Comparison of ENCODE assay signal across 12 mouse cellular contexts in genomic region chr5:4499036-4499435, GRCm38 (mm10).
DNase-seq lines count a peak whose midpoint lies in the region; ATAC-seq lines count a peak whose summit lies in the region.
"Had no signal": no experiment of that assay in that cellular context is flagged by ENCODE, and none has a peak within 500 bp of the region (broad histone marks: within the 10 kb centered on the region; RNA-seq: fewer than 3 reads in every experiment).

No protein-coding gene starts in this region.

- no peaks in the 10 kb centered on the region for H3K36me3 ChIP-seq in forebrain, embryonic 10.5 days (replicated peaks)
- H3K36me3 ChIP-seq in forebrain, embryonic 15.5 days = no peaks in the 10 kb centered on the region
- no peaks in the 10 kb centered on the region for H3K36me3 ChIP-seq in kidney, embryonic 15.5 days
- no peaks in the 10 kb centered on the region for H3K36me3 ChIP-seq in heart, embryonic 12.5 days
- H3K36me3 ChIP-seq: limb, embryonic 12.5 days had no signal

- H3K4me2 ChIP-seq in forebrain, embryonic 15.5 days (replicated peaks) = no peak overlapping the region
- H3K4me2 ChIP-seq in kidney, embryonic 15.5 days = peak overlapping the region; percentile 21; the same call in 1 of the 2 replicates
- H3K4me2 ChIP-seq in heart, embryonic 12.5 days = peak overlapping the region; percentile 29
- H3K4me2 ChIP-seq: limb, embryonic 12.5 days had no signal

- peak; percentile 26 for DNase-seq in forebrain, embryonic 10.5 days (ENCODE audit: extremely low spot score, low spot score)
- no peak for DNase-seq in kidney, postnatal 4 days
- DNase-seq in Muller cell, postnatal 12 days (ENCODE audit: inconsistent ontology term) = peak; percentile 81
- DNase-seq in thymus, adult 18-20 months = no peak
- DNase-seq: adrenal gland, adult 8-10 months had no signal

- H3K9me3 ChIP-seq in forebrain, embryonic 10.5 days = no peaks in the 10 kb centered on the region
- no peaks in the 10 kb centered on the region for H3K9me3 ChIP-seq in forebrain, embryonic 15.5 days
- H3K9me3 ChIP-seq in kidney, embryonic 15.5 days (replicated peaks) = no peaks in the 10 kb centered on the region
- no peaks in the 10 kb centered on the region for H3K9me3 ChIP-seq in heart, embryonic 12.5 days (replicated peaks)
- H3K9me3 ChIP-seq: limb, embryonic 12.5 days had no signal

- H3K27ac ChIP-seq in forebrain, embryonic 10.5 days = peak overlapping the region; percentile 64
- H3K27ac ChIP-seq in forebrain, embryonic 15.5 days (replicated peaks) = no peak overlapping the region
- H3K27ac ChIP-seq in kidney, embryonic 15.5 days = peak overlapping the region; percentile 27; the same call in 1 of the 2 replicates
- H3K27ac ChIP-seq in heart, embryonic 12.5 days (ENCODE audit: poor library complexity, severe bottlenecking) = 0 out of 2 replicates have a peak overlapping the region, but pooled peaks have one; percentile 28
- H3K27ac ChIP-seq: limb, embryonic 12.5 days had no signal

- no peak for ATAC-seq in forebrain, embryonic 15.5 days (replicated peaks)
- ATAC-seq in kidney, embryonic 15.5 days (replicated peaks; ENCODE audit: low FRiP score) = no peak
- no peak for ATAC-seq in heart, embryonic 12.5 days (ENCODE audit: insufficient number of reproducible peaks, low FRiP score)
- no peak for ATAC-seq in megakaryocyte-erythroid progenitor cell, adult 5-6 weeks (replicated peaks; ENCODE audit: low FRiP score, low TSS enrichment, poor library complexity, severe bottlenecking)
- ATAC-seq: inflammation-experienced regulatory T-cells, adult 6 months; lung, postnatal 0 days had no signal

- H3K9ac ChIP-seq in forebrain, embryonic 15.5 days (replicated peaks) = no peak overlapping the region
- no peak overlapping the region for H3K9ac ChIP-seq in kidney, embryonic 15.5 days
- no peak overlapping the region for H3K9ac ChIP-seq in heart, embryonic 12.5 days
- H3K9ac ChIP-seq: limb, embryonic 12.5 days had no signal

- H3K4me1 ChIP-seq in forebrain, embryonic 10.5 days = peaks cover 49% of the 10 kb centered on the region
- peaks cover 25% of the 10 kb centered on the region for H3K4me1 ChIP-seq in forebrain, embryonic 15.5 days
- H3K4me1 ChIP-seq in kidney, embryonic 15.5 days = peaks cover 36% of the 10 kb centered on the region
- peaks cover 33% of the 10 kb centered on the region for H3K4me1 ChIP-seq in heart, embryonic 12.5 days (replicated peaks)

- peak overlapping the region; percentile 25 for H3K4me3 ChIP-seq in forebrain, embryonic 10.5 days
- H3K4me3 ChIP-seq in forebrain, embryonic 15.5 days = no peak overlapping the region
- H3K4me3 ChIP-seq in kidney, embryonic 15.5 days (replicated peaks) = no peak overlapping the region
- no peak overlapping the region for H3K4me3 ChIP-seq in heart, embryonic 12.5 days
- H3K4me3 ChIP-seq: limb, embryonic 12.5 days had no signal

- H3K27me3 ChIP-seq in forebrain, embryonic 10.5 days (ENCODE audit: poor library complexity, severe bottlenecking) = peaks cover 22% of the 10 kb centered on the region
- H3K27me3 ChIP-seq in forebrain, embryonic 15.5 days = no peaks in the 10 kb centered on the region
- H3K27me3 ChIP-seq in kidney, embryonic 15.5 days = no peaks in the 10 kb centered on the region
- H3K27me3 ChIP-seq in heart, embryonic 12.5 days (replicated peaks) = no peaks in the 10 kb centered on the region
- H3K27me3 ChIP-seq: limb, embryonic 12.5 days had no signal

- 28% methylated on average over 4 of the region's 4 CpGs for WGBS in forebrain, embryonic 10.5 days
- WGBS in forebrain, embryonic 15.5 days = 13% methylated on average over 4 of the region's 4 CpGs
- 27% methylated on average over 4 of the region's 4 CpGs for WGBS in kidney, embryonic 15.5 days
- WGBS in heart, embryonic 12.5 days = 17% methylated on average over 4 of the region's 4 CpGs

Comparison
In these comparisons a context has a peak if more than half of its experiments do, and no peak if none do; other contexts are left out.
1. DNase-seq: peak in forebrain, embryonic 10.5 days (single experiment) and Muller cell, postnatal 12 days (single experiment); none in kidney, postnatal 4 days (0 of 2) and thymus, adult 18-20 months (0 of 2).